Mouse (Mus musculus) heart, postnatal 14 days (tissue): ENCODE data around the gene Pnrc1. TPM values are rescaled to one million over a fixed set of nuclear protein-coding genes. Genes with fewer than 3 reads are reported as not detected.
A peak's percentile ranks its signal among the peaks of the same experiment; 100 is the strongest.

Experiments
- DNase-seq, 2 experiments: peaks; one replicate each; pipeline ENCODE4 v3.0.0; 2021 to 2022
- intact Hi-C: fragments of 180-260 bp; cut with DNase I; formaldehyde crosslinking; loops from one replicate; pipeline ENCODE4 v1.15.1; 2025
- total RNA-seq, 2 experiments: library from RNA; stranded (reverse); gene quantifications; 2 replicates each; pipeline ENCODE4 v1.2.3; 2021

Pnrc1 gene
- total RNA-seq, 2 experiments from 2014 or later = 133 to 143 TPM

DNA sequence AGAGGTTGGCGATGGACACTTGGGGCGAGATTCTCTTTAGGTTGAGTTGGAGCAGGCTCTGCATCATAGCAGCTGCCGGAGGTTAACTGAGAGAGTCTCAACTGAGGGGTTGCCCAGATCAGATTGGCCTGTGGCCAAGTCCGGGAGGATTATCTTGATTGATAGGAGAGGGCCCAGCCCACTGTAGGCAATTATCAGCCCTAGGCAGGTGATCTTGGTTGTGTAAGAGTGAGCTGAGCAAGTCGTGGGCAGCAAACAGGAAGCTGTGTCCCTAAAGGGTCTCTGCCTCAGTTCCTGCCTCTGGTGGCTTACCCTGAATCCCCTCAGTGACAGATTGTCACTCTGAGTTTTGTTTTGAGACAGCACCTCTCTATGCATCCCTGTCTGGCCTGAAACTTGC is 47.4 kb downstream of the Pnrc1 start:
- peak in 1 of 2 experiments; percentile 23 for DNase-seq
- intact Hi-C loops = no loop called here

DNA sequence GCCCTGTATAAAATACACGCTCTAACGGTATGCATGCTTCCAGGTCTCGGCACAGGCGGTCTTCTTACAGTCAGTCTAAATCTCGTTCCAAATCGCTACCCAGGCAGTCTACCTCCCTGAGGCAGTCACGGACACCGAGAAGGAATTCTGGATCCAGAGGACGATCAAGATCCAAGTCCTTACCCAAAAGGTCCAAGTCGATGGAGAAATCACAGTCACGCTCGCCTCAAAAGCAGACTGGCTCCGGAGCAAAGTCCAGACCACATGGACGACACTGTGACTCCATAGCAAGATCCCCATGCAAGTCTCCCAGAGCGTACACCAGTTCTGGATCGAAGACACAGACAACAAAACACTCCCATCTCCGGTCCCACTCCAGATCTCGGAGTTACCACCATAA is 59.1 kb downstream of the Pnrc1 start:
- intact Hi-C loops = no loop called here
- DNase-seq = no peak

DNA sequence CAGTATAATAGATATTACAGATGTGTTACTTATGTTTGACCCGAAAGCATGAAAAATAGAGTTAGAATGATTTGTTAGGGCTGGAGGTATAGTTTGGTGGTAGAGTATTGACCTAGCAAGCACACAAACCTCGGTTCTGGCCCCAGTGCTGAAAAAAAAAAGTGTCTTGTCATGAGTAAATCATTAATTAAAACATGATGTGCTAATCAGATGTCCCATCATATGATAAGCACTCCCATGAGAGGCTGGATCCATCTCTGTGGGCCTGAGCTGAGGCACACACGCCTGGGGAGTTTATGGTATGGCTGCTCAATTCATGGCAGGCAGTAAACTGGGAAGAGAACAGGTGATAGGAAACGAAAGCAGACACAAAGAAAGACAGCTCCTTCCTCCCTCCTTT is 60.3 kb downstream of the Pnrc1 start:
- intact Hi-C loops = no loop called here
- no peak for DNase-seq

DNA sequence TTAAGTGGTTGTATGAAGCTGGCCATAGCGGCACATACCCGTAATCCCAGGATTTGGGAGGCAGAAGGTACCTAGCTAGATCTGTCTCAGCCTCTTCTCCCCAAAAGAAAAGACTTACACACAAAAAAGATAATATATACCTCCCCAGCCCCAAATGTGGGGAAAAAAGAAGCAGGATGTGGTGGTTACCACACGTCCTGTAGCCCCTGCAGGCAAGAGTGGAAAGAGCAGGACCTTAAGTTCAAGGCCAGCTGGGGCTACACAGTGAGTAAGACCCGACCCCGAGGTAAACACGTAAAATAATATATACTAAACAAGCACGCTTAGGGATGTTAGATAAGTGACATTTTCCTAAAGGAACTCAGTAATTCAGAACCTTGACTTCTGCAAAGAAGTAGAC is 62.8 kb downstream of the Pnrc1 start:
- intact Hi-C loops = no loop called here
- no peak for DNase-seq

DNA sequence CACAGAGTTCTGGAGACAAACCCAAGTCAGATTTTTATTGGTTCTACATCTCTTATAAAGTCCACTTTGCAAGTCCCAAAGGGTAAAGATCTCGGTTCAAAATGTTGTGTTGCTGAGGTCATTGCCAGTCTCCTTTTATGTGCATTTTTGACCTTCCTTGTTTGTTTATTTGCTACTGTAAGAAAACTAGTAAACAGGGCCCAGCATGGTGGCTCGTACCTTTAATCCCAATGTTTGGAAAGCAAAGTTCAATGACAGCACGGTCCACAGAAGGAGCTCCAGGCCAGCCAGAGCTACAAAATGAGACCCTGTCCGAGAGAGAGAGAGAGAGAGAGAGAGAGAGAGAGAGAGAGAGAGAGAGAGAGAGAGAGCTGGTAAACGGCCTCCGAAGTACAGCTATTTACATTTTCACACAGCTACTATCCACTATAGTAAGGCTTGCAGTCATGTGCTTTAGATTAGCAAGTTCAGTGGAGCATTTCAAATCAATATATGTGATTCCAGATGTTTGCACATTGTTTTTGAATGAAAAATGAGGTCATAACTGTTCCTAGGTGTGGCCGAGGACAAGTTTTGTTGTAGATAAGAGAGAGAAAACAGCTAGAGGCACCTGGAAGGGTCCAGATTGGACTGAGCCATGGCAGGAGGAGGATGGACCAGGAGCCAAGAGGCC is 65.8 kb downstream of the Pnrc1 start:
- DNase-seq = no peak
- intact Hi-C loops = no loop called here

DNA sequence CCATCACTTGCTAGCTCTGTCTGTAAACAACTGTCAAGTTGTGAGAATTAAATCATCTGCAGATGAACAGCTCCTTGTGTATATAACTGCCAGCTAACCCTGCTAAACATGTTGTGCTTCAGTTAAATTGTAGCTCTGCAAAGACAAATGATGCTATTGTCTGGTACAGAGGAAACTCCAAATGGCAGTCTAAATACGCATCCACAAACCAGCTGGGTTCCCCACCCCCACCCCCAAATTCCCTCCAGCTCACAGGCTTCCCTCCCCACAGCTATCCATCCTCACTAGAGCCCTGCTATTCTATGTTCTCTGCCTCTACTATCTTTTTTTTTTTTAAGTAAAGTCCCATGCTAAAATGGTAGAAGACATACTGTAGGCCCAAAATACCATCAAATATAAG is 68.1 kb downstream of the Pnrc1 start:
- no peak for DNase-seq
- intact Hi-C loops = no loop called here

DNA sequence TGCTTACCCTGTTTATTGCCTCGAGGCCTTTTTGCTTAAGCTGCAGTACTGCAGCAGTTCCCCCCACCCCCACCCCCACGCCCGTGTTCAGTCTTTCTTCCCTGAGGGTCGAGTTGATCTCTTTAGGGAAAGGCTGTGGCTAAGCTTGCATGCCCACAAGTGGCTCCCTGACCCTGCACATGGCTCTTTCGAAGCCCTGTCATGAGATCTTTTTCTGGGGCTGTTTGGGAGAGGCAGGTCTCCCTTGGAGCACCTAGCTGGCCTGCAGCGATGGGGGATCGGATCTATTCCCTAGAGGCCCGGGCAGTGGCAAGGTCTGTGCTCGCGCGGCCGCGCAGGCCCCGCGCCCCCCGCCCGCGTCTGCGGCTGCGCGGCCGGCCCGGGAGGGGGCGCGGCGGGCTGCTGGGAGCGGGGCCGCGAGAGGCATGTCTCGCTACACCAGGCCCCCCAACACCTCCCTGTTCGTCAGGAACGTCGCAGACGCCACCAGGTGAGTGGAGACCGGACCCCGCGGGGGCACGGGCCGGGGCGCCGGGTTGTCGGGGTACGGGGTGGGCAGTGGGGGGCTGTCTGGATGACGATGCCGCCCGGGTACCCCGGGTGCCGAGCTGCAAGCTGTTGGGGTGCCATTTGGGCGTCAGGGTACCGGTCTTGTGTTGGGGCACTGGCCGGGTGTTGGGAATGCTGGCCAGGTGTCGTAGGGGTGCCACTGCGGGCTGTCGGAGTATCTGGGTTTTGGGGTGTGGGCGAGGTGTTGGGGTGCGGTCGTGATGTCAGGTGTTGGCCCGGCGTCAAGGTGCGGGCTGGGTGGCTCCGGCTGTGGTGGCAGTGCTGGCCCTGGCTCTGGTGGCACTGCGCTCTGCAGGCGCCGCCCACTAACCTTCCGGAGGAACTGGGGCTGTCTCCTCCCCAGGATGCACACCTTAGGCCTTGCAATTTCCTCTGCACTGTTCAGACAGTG is 80.8 kb downstream of the Pnrc1 start, which contains the start of gene Srsf12:
Gene Srsf12 (plus strand): TSS at position 111 of the 961 bp plus-strand sequence.
- DNase-seq = peak; percentile 11 to 20
- intact Hi-C loops = loop anchor here (5.0 kb wide), 1 partner anchor 62 kb away; no protein-coding TSS in a partner anchor

DNA sequence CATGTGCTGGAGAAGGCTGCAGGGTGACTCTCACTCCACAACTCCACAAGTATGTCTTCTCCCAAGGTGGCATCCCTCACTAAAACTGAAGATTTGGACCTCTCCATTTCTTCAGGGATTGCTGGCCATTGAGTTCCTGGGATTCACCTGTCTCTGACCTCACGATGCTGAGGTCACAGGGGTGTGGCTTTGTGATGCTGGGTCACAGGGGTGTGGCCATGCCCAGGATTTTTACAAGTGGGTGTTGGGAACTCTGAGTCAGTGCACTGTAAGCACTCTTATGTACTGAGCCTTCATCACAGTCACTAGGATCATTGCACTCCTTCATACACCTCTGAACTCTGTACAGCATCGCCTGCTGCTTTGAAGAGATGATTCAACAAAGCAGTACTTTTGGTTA is 82.4 kb downstream of the Pnrc1 start:
- intact Hi-C loops = loop anchor here (5.0 kb wide), 1 partner anchor 60 kb away; no protein-coding TSS in a partner anchor
- no peak for DNase-seq

DNA sequence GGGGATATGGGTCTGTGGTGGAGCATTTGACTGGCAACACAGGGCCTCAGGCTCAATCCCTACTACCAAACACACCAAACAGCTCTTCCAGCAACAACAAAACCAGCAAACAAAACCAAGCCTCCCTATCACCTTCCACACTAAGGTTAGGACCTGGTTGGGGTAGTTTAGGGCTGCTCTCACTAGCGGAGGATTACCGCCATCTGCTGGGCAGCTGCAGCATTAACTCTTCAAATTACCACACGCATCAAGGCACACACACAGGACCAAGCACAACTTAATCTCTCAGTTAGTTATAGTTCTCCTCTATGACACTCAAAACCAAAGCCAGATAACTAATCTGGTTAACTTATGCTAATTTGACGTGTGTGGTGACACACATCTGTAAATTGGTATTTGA is 85.3 kb downstream of the Pnrc1 start:
- DNase-seq = peak; percentile 54 to 61
- intact Hi-C loops = loop anchor here (2.0 to 5.0 kb wide), 3 partner anchors 57 to 88 kb away; no protein-coding TSS in a partner anchor

DNA sequence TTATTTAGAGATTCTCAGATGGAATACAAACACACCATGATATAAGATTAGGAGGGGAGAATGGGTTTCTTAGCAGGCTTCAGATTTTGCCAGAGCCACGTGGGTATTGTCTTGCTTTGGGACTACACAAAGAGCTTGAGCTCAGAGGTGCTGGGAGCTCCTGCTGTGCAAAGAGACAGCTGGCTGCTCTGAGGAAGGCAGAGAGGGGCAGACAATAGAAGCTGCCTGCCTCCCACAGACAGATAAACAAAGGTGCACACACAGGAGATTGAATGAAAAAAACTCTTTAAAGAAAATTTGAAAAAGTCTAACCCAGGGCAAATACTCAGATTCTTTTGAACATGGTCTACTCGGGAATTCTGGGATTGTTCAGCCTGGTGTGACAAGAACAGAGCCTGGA is 91.8 kb downstream of the Pnrc1 start:
- DNase-seq = no peak
- intact Hi-C loops = no loop called here

Other genes with a start within 250 kb of the Pnrc1 start
- gene Gabrr2, start 227.2 kb downstream of the Pnrc1 start, total RNA-seq = 1 to 10 TPM; 1.0 to 1.3 TPM
- under 1 TPM; 0.49 to 0.67 TPM for gene Gabrr1, start 157.6 kb downstream of the Pnrc1 start, total RNA-seq
- 10 to 100 TPM; 29.3 to 30.2 TPM for gene Pm20d2, start 100.4 kb downstream of the Pnrc1 start, total RNA-seq
- not detected for gene Srsf12, start 81.2 kb downstream of the Pnrc1 start, total RNA-seq
- gene Rngtt, start 20.1 kb upstream of the Pnrc1 start, total RNA-seq = 10 to 100 TPM; 11.2 to 12.1 TPM